7 mouse cellular contexts compared by ENCODE assay signal in the genomic region with DNA sequence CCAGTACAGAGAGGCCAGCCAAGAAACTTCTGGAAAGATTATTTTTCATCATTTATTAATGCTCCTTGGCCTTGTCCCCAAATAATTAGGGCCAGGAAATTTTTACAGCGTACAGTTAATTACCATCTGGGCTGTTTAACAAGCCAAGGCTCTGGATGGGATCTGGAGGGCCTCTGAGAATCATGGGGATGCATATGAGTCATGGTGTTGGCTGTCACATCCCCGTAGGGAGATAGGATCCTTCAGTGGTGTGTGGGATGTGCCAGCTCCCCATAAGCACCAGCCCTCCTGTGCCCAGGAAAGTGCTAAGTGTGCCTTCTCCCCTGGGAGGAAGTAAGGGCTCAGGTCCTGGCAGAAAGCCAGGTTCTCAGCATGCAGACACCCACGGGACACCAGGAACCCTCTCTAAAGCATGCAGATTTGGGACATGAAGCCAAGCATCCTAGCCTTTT.
DNase-seq lines count a peak whose midpoint lies in the region; ATAC-seq and TF ChIP-seq lines count a peak whose summit lies in the region.

No protein-coding gene starts in this region.

- H3K9me3 ChIP-seq in lung, postnatal 0 days (ENCODE audit: low read length) = no peaks in the 10 kb centered on the region
- no peaks in the 10 kb centered on the region for H3K9me3 ChIP-seq in kidney, postnatal 0 days (replicated peaks; ENCODE audit: low read length)
- H3K9me3 ChIP-seq in stomach, embryonic 16.5 days (replicated peaks; ENCODE audit: control insufficient read depth, low read length) = no peaks in the 10 kb centered on the region
- no peaks in the 10 kb centered on the region for H3K9me3 ChIP-seq in liver, embryonic 12.5 days (replicated peaks)

- no peaks in the 10 kb centered on the region for H3K36me3 ChIP-seq in lung, postnatal 0 days (ENCODE audit: insufficient read depth, low read length)
- H3K36me3 ChIP-seq in kidney, postnatal 0 days (ENCODE audit: insufficient read depth, low read length) = no peaks in the 10 kb centered on the region
- H3K36me3 ChIP-seq in stomach, embryonic 16.5 days (ENCODE audit: control insufficient read depth, insufficient read depth, low read length) = no peaks in the 10 kb centered on the region
- H3K36me3 ChIP-seq in liver, embryonic 12.5 days = no peaks in the 10 kb centered on the region

- DNase-seq in lung, postnatal 10 days = peak; percentile 13
- DNase-seq in lung, postnatal 0 days (ENCODE audit: low spot score) = no peak
- peak; percentile 41 for DNase-seq in gastrocnemius, adult 18-20 months (ENCODE audit: low spot score)
- DNase-seq in kidney, postnatal 0 days (ENCODE audit: low spot score) = peak; percentile 73

- no peak for TF ChIP-seq EP300 in lung, postnatal 0 days (IDR thresholded peaks at IDR 0.05)

- H3K9ac ChIP-seq in lung, postnatal 0 days (replicated peaks; ENCODE audit: low read depth) = no peak overlapping the region
- H3K9ac ChIP-seq in kidney, postnatal 0 days (ENCODE audit: low read depth, low read length) = no peak overlapping the region
- no peak overlapping the region for H3K9ac ChIP-seq in stomach, embryonic 16.5 days (ENCODE audit: low read length)
- H3K9ac ChIP-seq in liver, embryonic 12.5 days = no peak overlapping the region

- H3K4me1 ChIP-seq in lung, postnatal 0 days (ENCODE audit: insufficient read depth, low read depth, low read length) = no peaks in the 10 kb centered on the region
- no peaks in the 10 kb centered on the region for H3K4me1 ChIP-seq in kidney, postnatal 0 days (replicated peaks; ENCODE audit: insufficient read depth, low read length)
- no peaks in the 10 kb centered on the region for H3K4me1 ChIP-seq in stomach, embryonic 16.5 days (ENCODE audit: control insufficient read depth, insufficient read depth, low read length)
- H3K4me1 ChIP-seq in liver, embryonic 12.5 days = no peaks in the 10 kb centered on the region

- no peak overlapping the region for H3K27ac ChIP-seq in lung, postnatal 0 days (ENCODE audit: low read length)
- no peak overlapping the region for H3K27ac ChIP-seq in kidney, postnatal 0 days
- no peak overlapping the region for H3K27ac ChIP-seq in stomach, embryonic 16.5 days (ENCODE audit: low read length)
- no peak overlapping the region for H3K27ac ChIP-seq in liver, embryonic 12.5 days

- 42% methylated on average over 3 of the region's 3 CpGs for WGBS in lung, postnatal 0 days
- WGBS in kidney, postnatal 0 days = 42% methylated on average over 3 of the region's 3 CpGs
- WGBS in stomach, embryonic 16.5 days = 33% methylated on average over 3 of the region's 3 CpGs
- WGBS in liver, embryonic 12.5 days (ENCODE audit: insufficient replicate concordance) = 35% methylated on average over 3 of the region's 3 CpGs

- H3K4me2 ChIP-seq in lung, postnatal 0 days (replicated peaks; ENCODE audit: low read depth, low read length) = no peak overlapping the region
- no peak overlapping the region for H3K4me2 ChIP-seq in kidney, postnatal 0 days (ENCODE audit: low read length)
- no peak overlapping the region for H3K4me2 ChIP-seq in stomach, embryonic 16.5 days (ENCODE audit: low read depth, low read length)
- H3K4me2 ChIP-seq in liver, embryonic 12.5 days = no peak overlapping the region

- no peak for ATAC-seq in lung, postnatal 0 days
- no peak; the same call in 1 of the 2 replicates for ATAC-seq in kidney, postnatal 0 days (replicated peaks; ENCODE audit: low FRiP score, low read depth)
- ATAC-seq in stomach, embryonic 16.5 days (ENCODE audit: insufficient read depth, low FRiP score) = peak; percentile 77
- ATAC-seq in inflammation-experienced regulatory T-cells, adult 6 months = no peak
- no peak for ATAC-seq in liver, embryonic 12.5 days

- H3K27me3 ChIP-seq in lung, postnatal 0 days (replicated peaks; ENCODE audit: insufficient read depth, low read length) = no peaks in the 10 kb centered on the region
- no peaks in the 10 kb centered on the region for H3K27me3 ChIP-seq in kidney, postnatal 0 days (ENCODE audit: insufficient read depth, low read length)
- no peaks in the 10 kb centered on the region for H3K27me3 ChIP-seq in stomach, embryonic 16.5 days (ENCODE audit: control insufficient read depth, insufficient read depth, low read length)
- H3K27me3 ChIP-seq in liver, embryonic 12.5 days (replicated peaks) = no peaks in the 10 kb centered on the region

- H3K4me3 ChIP-seq in lung, postnatal 0 days (ENCODE audit: low read depth, low read length) = no peak overlapping the region
- no peak overlapping the region for H3K4me3 ChIP-seq in kidney, postnatal 0 days (replicated peaks; ENCODE audit: low read depth, low read length)
- H3K4me3 ChIP-seq in stomach, embryonic 16.5 days (replicated peaks; ENCODE audit: low read length) = no peak overlapping the region
- no peak overlapping the region for H3K4me3 ChIP-seq in liver, embryonic 12.5 days

- TF ChIP-seq CTCF in lung, postnatal 0 days (IDR thresholded peaks at IDR 0.05) = no peak
- TF ChIP-seq CTCF in kidney, postnatal 0 days (IDR thresholded peaks at IDR 0.05; ENCODE audit: low read depth) = no peak
